Mouse (Mus musculus): ENCODE measurements around the gene Nme4. TPM values are rescaled to one million over a fixed set of nuclear protein-coding genes. Genes with fewer than 3 reads are reported as not detected.

Nme4 gene
- polyA plus RNA-seq, 1 experiment from 2014 or later: 68.2 TPM

- ATAC-seq (ENCODE audit: insufficient read depth, low FRiP score, low TSS enrichment) (no peak), DNase-seq (ENCODE audit: low spot score) (no peak)
- no peak overlapping the region for H3K4me2 ChIP-seq (ENCODE audit: low read depth)
- H3K9me3 ChIP-seq (ENCODE audit: control insufficient read depth, low read length): no peaks in the 10 kb centered on the region
- H3K4me3 ChIP-seq (ENCODE audit: low read depth, low read length): no peak overlapping the region
- no peaks in the 10 kb centered on the region for H3K4me1 ChIP-seq (ENCODE audit: control insufficient read depth, insufficient read depth, low read length)
- H3K9ac ChIP-seq (ENCODE audit: low read length): no peak overlapping the region
- no peak overlapping the region for H3K27ac ChIP-seq (ENCODE audit: low read depth, low read length)
- no peaks in the 10 kb centered on the region; the same call in none of the 2 replicates for H3K36me3 ChIP-seq (ENCODE audit: control insufficient read depth, insufficient read depth, low read length)
- 93% methylated on average over 8 of the region's 8 CpGs for WGBS
- no peaks in the 10 kb centered on the region for H3K27me3 ChIP-seq (ENCODE audit: control insufficient read depth, insufficient read depth, low read length)
Observed at GRCm38 (mm10) chr17:26057278-26057677, 38.1 kb downstream of the Nme4 start.

DNA sequence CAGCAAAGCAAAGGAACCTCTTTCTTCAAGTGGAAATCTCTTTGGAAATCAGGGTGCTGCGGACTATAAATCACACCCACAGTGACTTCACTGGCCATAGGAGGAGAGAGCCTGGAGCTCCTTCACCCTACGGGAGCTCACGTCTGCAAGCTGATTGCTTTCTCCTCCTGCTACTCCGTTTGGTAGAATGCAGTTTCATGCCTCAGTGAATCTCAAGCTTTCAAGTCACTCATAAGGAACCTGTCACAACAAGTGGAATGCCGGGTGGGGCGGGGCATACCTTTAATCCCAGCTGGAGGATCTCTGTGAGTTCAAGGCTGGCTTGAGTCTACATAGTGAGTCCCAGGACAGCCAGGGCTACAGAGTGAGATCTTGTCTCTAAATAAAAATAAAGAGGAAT is 40.2 kb downstream of the Nme4 start:
- Histone ChIP-seq H3K27ac (ENCODE audit: low read depth, low read length) (no peak overlapping the region), H3K4me2 (ENCODE audit: low read depth) (no peak overlapping the region), H3K4me1 (ENCODE audit: control insufficient read depth, insufficient read depth, low read length) (no peaks in the 10 kb centered on the region), H3K27me3 (ENCODE audit: control insufficient read depth, insufficient read depth, low read length) (no peaks in the 10 kb centered on the region), H3K9me3 (ENCODE audit: control insufficient read depth, low read length) (no peaks in the 10 kb centered on the region), H3K9ac (ENCODE audit: low read length) (no peak overlapping the region), H3K4me3 (ENCODE audit: low read depth, low read length) (no peak overlapping the region), H3K36me3 (ENCODE audit: control insufficient read depth, insufficient read depth, low read length) (no peaks in the 10 kb centered on the region; the same call in none of the 2 replicates)
- 47% methylated on average over 6 of the region's 6 CpGs for WGBS
- DNase-seq (ENCODE audit: low spot score) (no peak), ATAC-seq (ENCODE audit: insufficient read depth, low FRiP score, low TSS enrichment) (no peak)

- H3K9me3 ChIP-seq (ENCODE audit: control insufficient read depth, low read length): no peaks in the 10 kb centered on the region
- 65% methylated on average over 17 of the region's 17 CpGs for WGBS
- DNase-seq (ENCODE audit: low spot score) (no peak), ATAC-seq (ENCODE audit: insufficient read depth, low FRiP score, low TSS enrichment) (no peak)
- no peaks in the 10 kb centered on the region for H3K4me1 ChIP-seq (ENCODE audit: control insufficient read depth, insufficient read depth, low read length)
- no peaks in the 10 kb centered on the region; the same call in none of the 2 replicates for H3K36me3 ChIP-seq (ENCODE audit: control insufficient read depth, insufficient read depth, low read length)
- H3K4me2 ChIP-seq (ENCODE audit: low read depth): no peak overlapping the region
- H3K27ac ChIP-seq (ENCODE audit: low read depth, low read length): no peak overlapping the region
- no peaks in the 10 kb centered on the region for H3K27me3 ChIP-seq (ENCODE audit: control insufficient read depth, insufficient read depth, low read length)
- H3K4me3 ChIP-seq (ENCODE audit: low read depth, low read length): no peak overlapping the region
- H3K9ac ChIP-seq (ENCODE audit: low read length): no peak overlapping the region
Observed at GRCm38 (mm10) chr17:26054133-26054845, 41.1 kb downstream of the Nme4 start.

DNA sequence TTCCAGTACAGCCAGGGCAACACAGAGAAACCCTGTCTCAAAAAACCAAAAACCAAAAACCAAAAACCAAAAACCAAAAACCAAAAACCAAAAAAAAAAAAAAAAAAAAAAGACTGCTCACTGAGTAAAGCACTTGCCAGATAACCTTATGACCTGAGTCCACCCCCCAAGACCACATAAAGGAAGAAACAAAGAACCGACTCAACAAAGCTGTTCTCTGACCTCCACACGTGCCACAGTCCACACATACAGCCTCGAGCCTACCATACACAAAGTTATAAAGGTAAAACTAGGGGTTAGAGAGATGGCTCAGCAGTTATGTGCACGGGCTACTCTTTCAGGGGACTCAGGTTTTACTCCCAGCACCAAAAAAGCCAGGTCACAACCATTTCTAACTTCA is 42.7 kb downstream of the Nme4 start:
- H3K4me3 ChIP-seq (ENCODE audit: low read depth, low read length): no peak overlapping the region
- no peaks in the 10 kb centered on the region for H3K27me3 ChIP-seq (ENCODE audit: control insufficient read depth, insufficient read depth, low read length)
- ATAC-seq (ENCODE audit: insufficient read depth, low FRiP score, low TSS enrichment): no peak
- H3K9ac ChIP-seq (ENCODE audit: low read length): no peak overlapping the region
- H3K36me3 ChIP-seq (ENCODE audit: control insufficient read depth, insufficient read depth, low read length): no peaks in the 10 kb centered on the region; the same call in 1 of the 2 replicates
- no peak overlapping the region for H3K4me2 ChIP-seq (ENCODE audit: low read depth)
- WGBS: 89% methylated on average over 4 of the region's 4 CpGs
- no peak for DNase-seq (ENCODE audit: low spot score)
- no peaks in the 10 kb centered on the region for H3K4me1 ChIP-seq (ENCODE audit: control insufficient read depth, insufficient read depth, low read length)
- no peak overlapping the region for H3K27ac ChIP-seq (ENCODE audit: low read depth, low read length)
- H3K9me3 ChIP-seq (ENCODE audit: control insufficient read depth, low read length): no peaks in the 10 kb centered on the region

DNA sequence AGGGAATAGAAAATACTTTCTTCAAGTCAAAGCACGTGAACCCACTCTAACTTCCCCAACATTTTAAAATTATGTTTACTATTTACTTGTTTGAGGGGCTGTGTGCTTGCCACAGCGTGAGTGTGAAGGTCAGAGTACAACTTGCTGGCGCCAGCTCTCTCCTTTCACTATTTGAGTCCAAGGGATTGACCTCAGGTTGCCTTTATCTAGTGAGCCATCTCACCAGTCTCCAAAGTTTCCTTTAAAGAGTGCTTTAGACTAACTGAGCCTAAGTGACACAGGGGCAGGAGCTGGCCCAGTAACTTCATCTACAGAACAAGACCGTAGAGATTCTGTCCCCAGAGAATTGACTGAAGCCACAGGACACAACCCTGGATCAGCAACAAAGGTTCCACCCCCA is 43.3 kb downstream of the Nme4 start:
- DNase-seq (ENCODE audit: low spot score) (no peak), ATAC-seq (ENCODE audit: insufficient read depth, low FRiP score, low TSS enrichment) (no peak)
- Histone ChIP-seq H3K4me1 (ENCODE audit: control insufficient read depth, insufficient read depth, low read length) (no peaks in the 10 kb centered on the region), H3K9ac (ENCODE audit: low read length) (no peak overlapping the region), H3K9me3 (ENCODE audit: control insufficient read depth, low read length) (no peaks in the 10 kb centered on the region), H3K27ac (ENCODE audit: low read depth, low read length) (no peak overlapping the region), H3K4me3 (ENCODE audit: low read depth, low read length) (no peak overlapping the region), H3K4me2 (ENCODE audit: low read depth) (no peak overlapping the region), H3K36me3 (ENCODE audit: control insufficient read depth, insufficient read depth, low read length) (no peaks in the 10 kb centered on the region), H3K27me3 (ENCODE audit: control insufficient read depth, insufficient read depth, low read length) (no peaks in the 10 kb centered on the region)
- WGBS: 94% methylated on average over 4 of the region's 4 CpGs

DNA sequence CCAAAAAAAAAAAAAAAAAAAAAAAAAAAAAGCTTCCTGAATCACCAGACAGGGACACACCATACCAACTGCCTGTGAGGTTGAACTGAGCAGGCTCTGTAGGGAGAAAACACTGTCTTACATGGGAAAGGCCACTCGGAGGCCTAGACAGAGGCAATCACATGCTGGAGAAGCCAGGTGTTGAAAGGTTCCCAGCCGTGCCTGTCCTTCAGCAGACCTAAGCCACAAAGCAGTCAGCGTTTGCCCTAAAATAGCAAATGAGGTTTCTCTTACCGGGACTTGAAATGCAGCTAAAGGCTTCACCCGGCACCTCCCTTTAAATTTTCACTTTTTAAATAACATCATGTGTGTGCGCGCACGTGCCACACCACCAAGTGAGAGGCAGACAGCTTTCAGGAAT is 47.3 kb downstream of the Nme4 start:
- Histone ChIP-seq H3K27me3 (ENCODE audit: control insufficient read depth, insufficient read depth, low read length) (no peaks in the 10 kb centered on the region), H3K4me2 (ENCODE audit: low read depth) (no peak overlapping the region), H3K9ac (ENCODE audit: low read length) (no peak overlapping the region), H3K4me1 (ENCODE audit: control insufficient read depth, insufficient read depth, low read length) (peaks cover 4% of the 10 kb centered on the region; the same call in 1 of the 2 replicates), H3K4me3 (ENCODE audit: low read depth, low read length) (no peak overlapping the region), H3K9me3 (ENCODE audit: control insufficient read depth, low read length) (no peaks in the 10 kb centered on the region), H3K27ac (ENCODE audit: low read depth, low read length) (no peak overlapping the region), H3K36me3 (ENCODE audit: control insufficient read depth, insufficient read depth, low read length) (no peaks in the 10 kb centered on the region)
- DNase-seq (ENCODE audit: low spot score) (no peak), ATAC-seq (ENCODE audit: insufficient read depth, low FRiP score, low TSS enrichment) (no peak)
- 91% methylated on average over 8 of the region's 8 CpGs for WGBS

- no peaks in the 10 kb centered on the region for H3K9me3 ChIP-seq (ENCODE audit: control insufficient read depth, low read length)
- no peaks in the 10 kb centered on the region for H3K27me3 ChIP-seq (ENCODE audit: control insufficient read depth, insufficient read depth, low read length)
- no peak for ATAC-seq (ENCODE audit: insufficient read depth, low FRiP score, low TSS enrichment)
- H3K4me1 ChIP-seq (ENCODE audit: control insufficient read depth, insufficient read depth, low read length): peaks cover 4% of the 10 kb centered on the region; the same call in 1 of the 2 replicates
- no peak overlapping the region for H3K27ac ChIP-seq (ENCODE audit: low read depth, low read length)
- WGBS: 57% methylated on average over 10 of the region's 10 CpGs
- H3K4me3 ChIP-seq (ENCODE audit: low read depth, low read length): no peak overlapping the region
- DNase-seq (ENCODE audit: low spot score): no peak
- no peaks in the 10 kb centered on the region for H3K36me3 ChIP-seq (ENCODE audit: control insufficient read depth, insufficient read depth, low read length)
- no peak overlapping the region for H3K4me2 ChIP-seq (ENCODE audit: low read depth)
- H3K9ac ChIP-seq (ENCODE audit: low read length): no peak overlapping the region
Observed at GRCm38 (mm10) chr17:26046253-26046997, 49.0 kb downstream of the Nme4 start.

- Histone ChIP-seq H3K27me3 (ENCODE audit: control insufficient read depth, insufficient read depth, low read length) (no peaks in the 10 kb centered on the region), H3K9me3 (ENCODE audit: control insufficient read depth, low read length) (no peaks in the 10 kb centered on the region), H3K9ac (ENCODE audit: low read length) (no peak overlapping the region), H3K4me2 (ENCODE audit: low read depth) (no peak overlapping the region), H3K4me1 (ENCODE audit: control insufficient read depth, insufficient read depth, low read length) (peaks cover 4% of the 10 kb centered on the region; the same call in 1 of the 2 replicates), H3K27ac (ENCODE audit: low read depth, low read length) (no peak overlapping the region), H3K36me3 (ENCODE audit: control insufficient read depth, insufficient read depth, low read length) (no peaks in the 10 kb centered on the region), H3K4me3 (ENCODE audit: low read depth, low read length) (no peak overlapping the region)
- 63% methylated on average over 4 of the region's 4 CpGs for WGBS
- ATAC-seq (ENCODE audit: insufficient read depth, low FRiP score, low TSS enrichment) (no peak), DNase-seq (ENCODE audit: low spot score) (no peak)
Observed at GRCm38 (mm10) chr17:26045285-26045684, 50.1 kb downstream of the Nme4 start.

- no peak overlapping the region for H3K27ac ChIP-seq (ENCODE audit: low read depth, low read length)
- H3K9ac ChIP-seq (ENCODE audit: low read length): peak overlapping the region; percentile 10; the same call in 1 of the 2 replicates
- no peaks in the 10 kb centered on the region for H3K36me3 ChIP-seq (ENCODE audit: control insufficient read depth, insufficient read depth, low read length)
- H3K4me1 ChIP-seq (ENCODE audit: control insufficient read depth, insufficient read depth, low read length): peaks cover 4% of the 10 kb centered on the region; the same call in 1 of the 2 replicates
- no peak overlapping the region for H3K4me2 ChIP-seq (ENCODE audit: low read depth)
- 73% methylated on average over 5 of the region's 5 CpGs for WGBS
- no peaks in the 10 kb centered on the region for H3K27me3 ChIP-seq (ENCODE audit: control insufficient read depth, insufficient read depth, low read length)
- DNase-seq (ENCODE audit: low spot score) (no peak), ATAC-seq (ENCODE audit: insufficient read depth, low FRiP score, low TSS enrichment) (no peak)
- H3K4me3 ChIP-seq (ENCODE audit: low read depth, low read length): no peak overlapping the region
- H3K9me3 ChIP-seq (ENCODE audit: control insufficient read depth, low read length): no peaks in the 10 kb centered on the region
Observed at GRCm38 (mm10) chr17:26043249-26043636, 52.2 kb downstream of the Nme4 start.
